Mouse (Mus musculus): ENCODE results near the gene Xaf1. TPM values are rescaled to one million over a fixed set of nuclear protein-coding genes. Genes with fewer than 3 reads are reported as not detected.

Gene Xaf1
- total RNA-seq (2023) = 31.4 TPM

DNA sequence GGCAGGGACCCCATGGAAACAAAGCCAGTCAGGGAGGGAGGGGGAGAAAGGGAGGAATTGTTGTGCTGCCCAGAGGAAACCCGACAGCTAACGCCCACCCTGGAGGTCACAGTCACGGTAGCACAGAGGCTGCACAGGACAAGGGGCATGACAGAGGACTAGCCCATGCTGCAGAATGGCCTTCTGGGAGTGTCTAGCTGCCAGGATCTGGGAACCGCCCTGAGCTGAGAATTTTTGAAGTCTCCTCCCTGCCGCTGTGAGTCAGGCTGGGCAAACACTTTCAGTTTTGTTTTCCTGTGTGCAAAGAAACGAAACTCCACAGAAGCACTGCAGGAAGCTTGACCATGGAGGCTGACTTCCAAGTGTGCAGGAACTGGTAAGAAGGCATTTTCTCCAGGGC is at the start of gene Xaf1:
Gene Xaf1 (plus strand): TSS at position 296 of the 400 bp plus-strand sequence.

DNA sequence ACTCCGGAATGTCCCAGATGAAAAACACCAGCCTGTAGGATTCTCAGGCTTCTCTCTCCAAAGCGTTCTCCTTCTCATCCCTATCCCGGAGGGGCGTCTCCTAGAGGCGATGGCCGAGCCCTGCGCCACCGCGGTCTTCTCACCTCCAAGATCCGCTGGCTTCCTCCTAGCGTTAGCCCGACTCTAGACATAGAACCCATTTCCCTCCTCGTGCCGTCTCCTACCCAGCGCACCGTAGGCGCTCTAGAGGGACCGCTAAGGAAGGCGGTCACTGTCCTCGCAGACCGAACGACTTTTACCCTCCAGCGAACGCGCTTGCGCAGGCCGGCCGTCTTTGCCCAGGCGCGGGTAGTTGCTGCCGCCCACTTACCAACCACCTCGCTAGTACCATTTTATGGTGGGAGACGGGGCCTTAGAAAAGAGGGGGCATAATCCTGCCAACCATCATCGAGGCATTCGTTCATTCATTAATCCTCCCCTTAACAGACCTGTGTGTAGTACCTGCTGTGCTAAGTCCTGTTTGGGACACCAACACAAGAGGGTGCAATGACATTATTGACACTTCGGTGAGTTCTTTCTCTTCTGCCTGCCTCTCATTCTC is 34.4 kb upstream of the Xaf1 start, which contains the start of gene Slc13a5:
Gene Slc13a5 (minus strand): TSS at position 263 of the 601 bp plus-strand sequence.

DNA sequence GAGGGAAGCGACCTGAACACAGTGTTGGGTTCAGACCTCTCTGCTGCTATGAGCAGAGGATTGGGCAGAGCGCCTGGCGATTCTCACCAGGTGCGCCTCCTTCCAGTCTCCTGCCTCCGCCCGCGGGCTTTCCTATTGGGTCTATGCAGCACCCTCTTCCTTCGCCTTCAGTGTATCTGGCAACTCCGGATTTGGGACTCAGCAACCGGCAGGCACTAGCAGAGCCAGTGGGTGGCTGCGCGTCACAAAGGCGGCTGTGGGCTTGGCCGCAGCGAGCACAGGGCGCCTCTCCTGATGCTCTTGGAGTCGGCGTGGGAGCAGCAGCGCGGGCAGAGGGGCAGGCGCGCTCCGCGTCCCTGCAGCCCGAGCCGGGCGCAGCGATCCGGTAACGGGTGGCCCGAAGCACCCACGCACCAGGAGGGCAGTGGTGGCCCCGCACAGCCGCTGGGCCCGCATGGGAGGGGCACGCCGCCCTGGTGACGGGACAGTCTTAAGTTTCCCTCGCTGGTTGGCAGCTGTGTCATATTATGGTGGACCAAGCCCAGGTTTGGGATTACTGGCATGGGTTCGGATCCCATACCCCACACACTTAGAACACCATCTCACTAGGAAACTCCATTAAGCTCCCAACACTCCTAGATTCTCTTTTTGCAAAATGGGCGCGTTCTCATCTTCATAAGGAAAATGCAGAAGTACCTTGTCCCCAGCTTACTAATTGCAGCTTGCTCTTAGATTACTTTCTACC is 12.9 kb downstream of the Xaf1 start, which contains the start of gene Fbxo39:
Gene Fbxo39 (plus strand): TSS at position 294 of the 745 bp plus-strand sequence.

DNA sequence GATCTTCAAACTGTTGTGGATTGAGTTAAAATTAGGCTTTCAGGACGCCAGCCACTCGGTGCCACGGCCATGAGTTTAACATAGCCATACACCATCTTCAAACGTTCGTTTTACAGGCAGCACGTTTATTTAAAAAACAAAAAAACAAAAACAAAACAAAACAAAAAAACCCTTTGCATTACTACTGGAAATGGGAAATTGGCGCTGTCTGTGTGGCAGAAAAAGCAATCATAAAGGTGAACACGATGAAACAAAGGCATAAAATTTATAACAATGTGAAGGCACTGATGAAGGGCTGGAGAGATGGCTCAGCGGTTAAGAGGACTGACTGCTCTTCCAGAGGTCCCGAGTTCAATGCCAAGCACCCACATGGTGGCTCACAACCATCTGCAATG is 60.9 kb downstream of the Xaf1 start, which contains the start of gene Tekt1:
Gene Tekt1 (minus strand): TSS at position 96 of the 395 bp plus-strand sequence.

Other genes starting within 250 kb of the Xaf1 start
- 0.15 TPM for gene Pitpnm3, start 165.9 kb upstream of the Xaf1 start, total RNA-seq (2023)
- 0.70 TPM for gene Gm43951, start 94.8 kb upstream of the Xaf1 start, total RNA-seq (2023)
- 11.8 TPM for gene 4933427D14Rik, start 94.2 kb upstream of the Xaf1 start, total RNA-seq (2023)
- 23.4 TPM for gene Txndc17, start 94.1 kb upstream of the Xaf1 start, total RNA-seq (2023)
- 19.5 TPM for gene Med31, start 86.0 kb upstream of the Xaf1 start, total RNA-seq (2023)
- not detected for gene Slc13a5, start 34.4 kb upstream of the Xaf1 start, total RNA-seq (2023)
- gene Fbxo39, start 12.8 kb downstream of the Xaf1 start, total RNA-seq (2023) = not detected
- gene Tekt1, start 60.8 kb downstream of the Xaf1 start, total RNA-seq (2023) = not detected
- gene Smtnl2, start 110.1 kb downstream of the Xaf1 start, total RNA-seq (2023) = not detected
- not detected for gene Ggt6, start 133.9 kb downstream of the Xaf1 start, total RNA-seq (2023)
- gene Mybbp1a, start 139.7 kb downstream of the Xaf1 start, total RNA-seq (2023) = 161 TPM
- gene Spns2, start 188.3 kb downstream of the Xaf1 start, total RNA-seq (2023) = 1.9 TPM
- 1.1 TPM for gene Spns3, start 248.9 kb downstream of the Xaf1 start, total RNA-seq (2023)